Mouse (Mus musculus) ES-Bruce4 (cell line): ENCODE data around the gene BC049715.

ENCODE experiments used
- CTCF ChIP-seq: IDR thresholded peaks from one replicate; pipeline ENCODE4 v1.8.1; 2011; ENCODE audit warnings: low read depth, low read length
- POLR2A ChIP-seq: IDR thresholded peaks from one replicate; pipeline ENCODE4 v1.8.1; 2011; ENCODE audit warnings: low read length; ENCODE audit not compliant: insufficient read depth

DNA sequence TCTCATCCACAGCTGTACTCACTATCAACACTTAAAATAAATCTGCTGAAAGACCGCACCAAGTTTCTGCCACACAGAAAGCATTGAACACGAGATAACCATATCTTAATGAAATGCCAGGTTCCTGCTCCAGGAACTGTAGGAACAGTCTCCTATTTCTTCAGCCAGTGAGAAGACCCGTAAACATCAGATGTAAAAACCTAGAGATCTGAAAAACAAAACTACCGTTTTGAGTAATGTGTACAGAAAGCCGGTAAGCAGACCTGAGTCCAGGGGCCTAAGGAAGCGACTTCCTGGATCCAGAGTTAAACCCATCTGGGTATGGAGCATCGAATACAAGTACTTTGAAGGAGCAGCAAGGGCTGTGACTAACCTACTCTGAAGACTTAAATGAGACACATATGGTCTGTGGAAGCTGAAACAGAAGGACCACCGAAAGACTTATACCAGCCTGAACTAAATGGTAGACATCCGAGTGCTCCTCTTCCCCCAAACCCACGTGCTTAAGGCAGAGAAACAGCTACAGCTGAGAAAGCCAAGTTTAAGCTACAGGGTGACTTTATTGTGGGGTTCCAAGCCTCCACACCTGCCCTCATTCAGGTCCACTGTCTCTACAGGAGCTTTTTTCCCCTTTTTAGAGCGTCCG, 24.2 kb upstream of the BC049715 start:
- TF ChIP-seq POLR2A (no peak), CTCF (no peak)
